Mouse (Mus musculus) B cell, adult (primary cell): ENCODE results near the gene Glod5. TPM values are rescaled to one million over a fixed set of nuclear protein-coding genes. Genes with fewer than 3 reads are reported as not detected.

Experiments used
- total RNA-seq: library from RNA; stranded (reverse); gene quantifications from 4 replicates; pipeline ENCODE4 v1.2.4, GENCODE M21; 2023; ENCODE audit not compliant: inconsistent age

The Glod5 gene
- total RNA-seq: not detected in 4 replicates

DNA sequence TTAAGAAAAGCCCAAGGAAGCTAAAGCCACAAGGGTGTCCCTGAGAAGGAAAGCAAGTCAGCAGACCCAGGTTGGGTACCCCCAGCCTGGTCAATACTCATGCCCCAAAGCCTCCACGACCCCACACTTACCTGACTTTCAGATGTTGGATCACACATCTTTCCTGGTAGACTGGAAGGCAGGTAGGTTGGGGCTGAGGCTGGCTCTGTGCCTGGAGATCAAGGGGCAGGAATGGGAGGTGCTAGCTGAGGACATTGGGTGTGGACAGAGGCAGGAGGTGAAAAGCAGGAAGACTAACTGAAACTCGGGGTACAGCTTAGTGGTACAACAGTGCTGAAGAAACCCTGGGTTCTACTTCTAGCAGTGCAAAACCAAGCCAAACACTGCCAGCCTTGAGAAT lies at the start of gene Glod5:
Gene Glod5 (minus strand): TSS at position 207 of the 400 bp plus-strand sequence.

DNA sequence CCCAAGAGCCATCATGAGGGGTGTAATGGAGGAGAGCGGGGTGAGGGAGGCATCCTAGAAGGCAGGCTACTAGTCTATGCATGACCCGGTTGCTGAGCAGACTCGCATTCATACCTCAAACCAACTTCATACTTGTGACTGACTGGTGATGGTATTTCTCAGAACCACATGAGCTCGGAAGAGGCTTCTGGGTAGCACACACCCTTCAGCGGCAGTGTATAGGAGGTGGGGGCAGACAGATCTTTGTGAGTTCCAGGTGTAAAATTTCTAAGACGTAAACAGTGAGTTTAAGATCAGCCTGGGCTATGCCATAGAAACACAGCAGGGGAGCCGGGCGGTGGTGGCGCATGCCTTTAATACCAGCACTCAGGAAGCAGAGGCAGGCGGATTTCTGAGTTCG lies 40.4 kb downstream of the Glod5 start, which contains the start of gene Gata1:
Gene Gata1 (minus strand): TSS at position 180 of the 400 bp plus-strand sequence.

Other genes with a start within 250 kb of the Glod5 start
- 275 to 287 TPM (median 279 TPM) in 4 replicates for gene Gripap1, start 228.7 kb downstream of the Glod5 start, total RNA-seq
- 0.74 to 1.5 TPM (median 0.90 TPM) in 4 replicates for gene Kcnd1, start 196.2 kb downstream of the Glod5 start, total RNA-seq
- gene Otud5, start 177.1 kb downstream of the Glod5 start, total RNA-seq: 194 to 202 TPM (median 199 TPM) in 4 replicates
- 50.5 to 68.4 TPM (median 57.8 TPM) in 4 replicates for gene Pim2, start 140.2 kb downstream of the Glod5 start, total RNA-seq
- gene Slc35a2, start 134.5 kb downstream of the Glod5 start, total RNA-seq: 25.9 to 33.3 TPM (median 32.3 TPM) in 4 replicates
- gene Pqbp1, start 119.2 kb downstream of the Glod5 start, total RNA-seq: 113 to 127 TPM (median 121 TPM) in 4 replicates
- 53.6 to 58.6 TPM (median 56.2 TPM) in 4 replicates for gene Timm17b, start 119.1 kb downstream of the Glod5 start, total RNA-seq
- not detected in 4 replicates for gene Gm10491, start 110.7 kb downstream of the Glod5 start, total RNA-seq
- gene Gm10490, start 109.0 kb downstream of the Glod5 start, total RNA-seq: not detected in 4 replicates
- not detected in 4 replicates for gene Pcsk1n, start 98.7 kb downstream of the Glod5 start, total RNA-seq
- not detected in 4 replicates for gene Eras, start 89.9 kb downstream of the Glod5 start, total RNA-seq
- 16.5 to 22.4 TPM (median 19.2 TPM) in 4 replicates for gene Hdac6, start 70.6 kb downstream of the Glod5 start, total RNA-seq
- gene Gata1, start 40.4 kb downstream of the Glod5 start, total RNA-seq: 0.26 to 0.99 TPM in 2 of 4 replicates, not detected in the others
- gene Suv39h1, start 56.3 kb upstream of the Glod5 start, total RNA-seq: 26.1 to 33.5 TPM (median 29.6 TPM) in 4 replicates
- gene Was, start 72.0 kb upstream of the Glod5 start, total RNA-seq: 131 to 137 TPM (median 136 TPM) in 4 replicates
- 32.3 to 39.6 TPM (median 36.3 TPM) in 4 replicates for gene Wdr13, start 114.4 kb upstream of the Glod5 start, total RNA-seq
- 461 to 615 TPM (median 557 TPM) in 4 replicates for gene Rbm3, start 127.4 kb upstream of the Glod5 start, total RNA-seq
- 22.8 to 25.2 TPM (median 23.9 TPM) in 4 replicates for gene Tbc1d25, start 157.7 kb upstream of the Glod5 start, total RNA-seq
- 33.9 to 47.7 TPM (median 38.6 TPM) in 4 replicates for gene Ebp, start 175.0 kb upstream of the Glod5 start, total RNA-seq
- gene Porcn, start 188.0 kb upstream of the Glod5 start, total RNA-seq: not detected in 4 replicates
- 13.7 to 16.0 TPM (median 14.8 TPM) in 4 replicates for gene Ftsj1, start 233.9 kb upstream of the Glod5 start, total RNA-seq